Mouse (Mus musculus) brain, embryonic 14.5 days (tissue): ENCODE measurements around the gene B3galt1.

Experiments
- CTCF ChIP-seq: fragments of 200-500 bp; IDR thresholded peaks from 2 replicates; pipeline ENCODE4 v1.5.1; 2012; ENCODE audit warnings: inconsistent platforms, mild to moderate bottlenecking, moderate library complexity, borderline replicate concordance; ENCODE audit not compliant: insufficient read depth, insufficient read length; ENCODE audit errors: extremely low read depth
- POLR2A ChIP-seq: fragments of 200-500 bp; IDR thresholded peaks from 2 replicates; pipeline ENCODE4 v1.6.1; 2012; ENCODE audit warnings: mild to moderate bottlenecking, inconsistent platforms, borderline replicate concordance; ENCODE audit not compliant: poor library complexity, insufficient read depth, insufficient read length, severe bottlenecking; ENCODE audit errors: extremely low read depth

DNA sequence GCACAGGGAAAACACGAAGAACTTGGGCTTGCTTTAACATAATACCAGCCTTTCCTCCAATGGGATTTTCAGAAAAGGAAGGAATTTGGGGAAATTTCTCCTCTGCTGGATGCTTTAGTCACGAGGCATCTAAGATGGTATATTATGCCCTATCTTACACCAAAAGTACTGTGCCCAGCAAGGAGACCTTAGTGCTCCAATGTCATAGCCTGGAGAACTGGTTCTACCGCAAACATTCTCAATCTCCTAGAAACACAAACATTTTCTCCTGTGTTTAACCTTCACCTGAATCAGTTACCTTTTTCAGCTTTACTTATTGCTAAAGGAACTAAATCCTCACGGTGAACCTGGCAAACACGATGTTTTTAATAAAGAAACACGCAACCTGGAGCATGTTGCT is 486.8 kb downstream of the B3galt1 start:
- TF ChIP-seq CTCF = no peak
- TF ChIP-seq POLR2A = no peak
